Mouse (Mus musculus) right cerebral cortex, postnatal 36 days (tissue): ENCODE measurements around the gene Prep.
"Not testable (repeated sequence)": the region's sequence is repeated elsewhere in the genome, so short reads cannot be mapped to it uniquely, and the experiment has no call there.

Experiments
- DNase-seq, 2 experiments: peaks; one replicate each; pipeline ENCODE4 v3.0.0; 2022; ENCODE audit warnings: low spot score in 2 of 2, mixed read lengths in 1 of 2

Prep gene

DNA sequence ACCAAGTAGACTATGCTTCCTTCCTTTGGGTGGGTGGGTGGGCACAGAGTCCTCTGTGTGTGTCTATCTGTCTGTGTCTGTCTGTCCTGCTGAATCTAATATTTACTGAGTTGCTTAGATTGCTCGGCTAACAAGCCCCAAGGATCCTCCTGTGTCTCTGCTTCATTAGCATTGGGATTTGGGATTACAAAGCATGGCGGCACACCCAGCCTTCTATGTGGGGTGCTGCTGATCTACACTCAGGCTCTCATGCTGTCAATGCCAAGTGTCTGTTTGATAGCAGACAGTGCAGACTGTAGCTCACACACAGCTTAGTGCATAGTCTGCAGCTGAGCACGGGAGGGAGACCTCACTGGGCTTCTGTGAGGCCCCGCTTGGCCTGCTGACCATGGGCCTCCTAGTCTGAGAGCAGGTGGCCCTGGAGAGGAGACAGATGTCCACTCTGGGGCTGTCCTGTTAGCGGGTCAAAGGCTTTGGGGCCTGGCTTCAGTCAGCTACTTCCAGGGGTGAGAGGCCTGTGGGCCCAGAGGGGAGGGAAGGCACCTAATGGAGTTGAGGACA, 8.6 kb downstream of the Prep start:
- no peak for DNase-seq

GRCm38 (mm10) chr10:45076585-45076984, 9.6 kb downstream of the Prep start:
- no peak for DNase-seq

DNA sequence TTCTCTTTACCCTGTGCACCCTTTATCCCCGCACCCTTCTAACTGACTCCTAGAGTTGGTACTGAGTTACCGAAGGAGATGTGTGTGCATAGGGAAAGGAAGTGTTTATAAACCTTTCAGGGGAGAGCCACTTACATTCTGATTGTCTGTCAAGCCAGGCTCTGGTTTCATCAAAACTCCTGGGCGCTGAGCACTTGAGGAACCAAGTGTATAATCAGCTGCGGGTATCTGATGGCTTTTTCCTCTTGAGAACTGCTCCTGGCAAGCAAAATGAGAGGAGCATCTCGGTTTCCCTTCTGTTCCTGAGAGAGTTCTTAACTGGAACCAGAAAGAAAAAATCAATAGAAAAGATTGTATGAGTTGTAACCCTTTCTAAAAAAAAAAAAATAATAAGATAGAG, 10.3 kb downstream of the Prep start:
- DNase-seq: no peak

GRCm38 (mm10) chr10:45079756-45080155, 12.8 kb downstream of the Prep start:
- DNase-seq: no peak

DNA sequence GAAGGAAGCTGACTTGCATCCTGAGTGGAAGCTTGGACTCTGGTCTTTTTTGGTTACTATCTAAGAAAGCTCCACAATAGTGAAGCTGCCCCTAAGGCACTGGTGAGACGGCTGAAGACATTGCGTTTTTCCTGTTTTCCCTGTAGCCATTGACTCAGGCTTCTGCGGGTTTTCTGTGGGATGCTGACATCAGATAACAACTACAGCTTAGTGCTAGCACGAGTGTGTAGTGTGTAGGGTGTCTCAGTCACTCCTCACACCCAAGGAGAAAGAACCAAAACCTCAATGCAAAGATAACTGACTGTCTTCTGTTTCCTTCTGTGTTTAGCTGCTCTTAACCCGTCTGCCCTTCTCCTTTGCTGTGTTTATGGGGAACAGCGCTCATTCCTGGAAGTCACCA, 13.5 kb downstream of the Prep start:
- no peak for DNase-seq

GRCm38 (mm10) chr10:45082730-45083129, 15.7 kb downstream of the Prep start:
- DNase-seq: no peak

GRCm38 (mm10) chr10:45084002-45084401, 17.0 kb downstream of the Prep start:
- not testable (repeated sequence) for DNase-seq

DNA sequence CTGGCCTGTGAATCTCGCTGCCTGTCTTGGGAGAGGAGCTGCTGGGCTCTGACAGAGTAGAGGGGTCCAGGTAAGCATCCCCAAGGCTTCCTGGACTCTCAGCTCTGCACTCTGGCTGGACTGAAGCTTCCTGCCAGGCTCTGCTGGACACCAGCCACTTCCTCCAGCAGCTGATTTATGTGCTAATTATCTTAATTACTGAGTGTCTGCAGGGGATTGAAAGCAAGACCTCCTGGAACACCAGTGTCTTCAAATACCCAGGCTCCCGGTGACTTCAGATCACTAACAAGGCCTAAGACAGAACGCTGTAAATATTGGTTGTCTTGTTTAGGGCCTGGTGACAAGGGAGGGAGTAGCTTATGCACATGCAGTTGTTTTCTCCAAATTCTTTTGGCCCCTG, 17.5 kb downstream of the Prep start:
- no peak for DNase-seq

- no peak for DNase-seq
Measured at GRCm38 (mm10) chr10:45085315-45085714, 18.3 kb downstream of the Prep start.

- DNase-seq: no peak
Measured at GRCm38 (mm10) chr10:45086637-45087036, 19.6 kb downstream of the Prep start.

DNA sequence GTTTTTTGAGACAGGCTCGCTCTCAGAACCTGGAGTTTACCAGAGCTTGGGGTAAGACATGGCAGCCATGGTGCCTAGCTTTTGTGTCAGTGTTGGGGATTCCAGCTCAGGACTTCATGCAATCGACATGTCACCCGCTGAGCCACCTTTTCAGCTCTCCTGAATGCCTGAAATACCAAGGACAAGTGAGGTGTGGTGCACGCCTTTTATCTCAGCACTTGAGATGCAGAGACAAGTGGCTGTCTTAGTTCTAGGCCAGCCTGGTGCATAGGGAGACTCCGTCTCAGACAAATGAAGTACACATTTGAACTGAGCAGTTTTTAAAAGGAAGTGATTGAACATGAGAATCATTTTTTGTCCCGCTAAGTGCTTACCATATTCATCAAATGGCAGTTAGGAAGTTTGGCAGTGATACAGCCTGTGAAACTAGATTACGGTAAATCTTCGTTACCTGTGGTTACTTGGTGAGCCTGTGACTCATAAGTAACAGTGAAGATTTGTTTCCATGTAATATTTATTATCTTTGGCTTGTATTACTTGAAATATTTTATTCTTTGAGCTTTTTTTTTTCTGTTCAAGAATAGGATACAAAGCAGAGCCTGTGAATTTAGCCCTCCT, 24.6 kb downstream of the Prep start:
- DNase-seq: no peak

- DNase-seq: no peak
Measured at GRCm38 (mm10) chr10:45092080-45093056, 25.4 kb downstream of the Prep start.

- DNase-seq: no peak
Measured at GRCm38 (mm10) chr10:45098751-45099150, 31.7 kb downstream of the Prep start.

GRCm38 (mm10) chr10:45100473-45100872, 33.5 kb downstream of the Prep start:
- DNase-seq: no peak

DNA sequence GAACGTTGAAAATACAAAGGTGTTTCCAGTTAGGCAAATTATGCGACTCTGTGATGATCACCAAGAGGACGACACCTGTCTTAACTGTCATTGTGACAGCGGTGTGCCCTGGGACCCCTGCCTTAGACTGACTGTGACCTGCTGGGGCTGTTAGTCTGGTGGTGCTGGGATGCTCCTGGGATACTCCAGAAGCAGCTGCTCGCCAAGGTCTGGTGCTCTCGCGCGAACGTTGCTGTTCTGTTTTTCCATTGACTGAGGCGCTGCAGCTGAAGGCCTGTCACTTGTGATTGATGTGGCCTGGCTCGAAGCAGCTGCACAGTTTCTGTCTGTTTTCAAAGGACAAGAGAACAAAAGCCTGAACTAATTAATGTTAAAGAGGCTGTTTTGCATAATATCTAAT, 36.2 kb downstream of the Prep start:
- DNase-seq: no peak

GRCm38 (mm10) chr10:45104098-45104497, 37.1 kb downstream of the Prep start:
- DNase-seq: no peak

GRCm38 (mm10) chr10:45104535-45105079, 37.6 kb downstream of the Prep start:
- no peak for DNase-seq

DNA sequence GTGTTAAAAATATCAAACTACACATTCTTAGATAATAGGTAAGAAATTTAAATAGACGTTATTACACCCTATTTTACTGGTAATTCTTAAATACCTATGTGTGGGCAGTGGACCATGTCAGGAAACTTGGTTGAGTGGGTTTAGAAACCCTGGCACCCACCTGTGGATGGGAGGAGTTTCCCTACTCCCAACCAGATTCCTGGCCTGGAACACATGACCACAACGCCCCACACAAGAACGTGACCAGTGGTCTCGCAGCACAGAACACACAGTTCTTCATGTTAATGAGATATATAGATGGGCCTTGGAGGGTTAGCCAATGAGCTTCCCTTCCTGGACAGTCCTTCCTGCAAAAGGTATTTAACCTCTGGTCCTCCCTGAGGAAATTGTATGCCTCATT, 39.5 kb downstream of the Prep start:
- DNase-seq: no peak

DNA sequence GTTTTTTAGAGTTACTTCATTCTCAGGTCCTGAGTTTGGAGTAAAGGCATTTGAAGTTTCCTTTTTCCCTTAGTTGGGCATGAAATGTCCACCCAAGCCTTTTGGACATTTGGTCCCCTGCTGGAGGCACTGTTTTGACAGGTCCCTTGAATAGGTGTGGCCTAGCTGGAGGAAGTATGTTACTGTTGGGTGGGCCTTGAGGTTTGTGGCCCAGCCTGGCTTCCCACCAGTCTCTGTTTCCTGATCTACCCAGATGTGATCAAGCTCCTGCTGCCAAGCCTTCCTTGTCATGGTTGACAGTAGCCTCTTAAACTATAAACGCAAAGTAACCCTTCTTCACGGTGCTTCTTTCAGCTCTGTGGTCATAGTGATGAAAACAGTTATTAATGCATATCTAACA, 40.3 kb downstream of the Prep start:
- DNase-seq: no peak

GRCm38 (mm10) chr10:45109041-45109440, 42.0 kb downstream of the Prep start:
- DNase-seq: no peak

- DNase-seq: no peak
Measured at GRCm38 (mm10) chr10:45109974-45110373, 43.0 kb downstream of the Prep start.

DNA sequence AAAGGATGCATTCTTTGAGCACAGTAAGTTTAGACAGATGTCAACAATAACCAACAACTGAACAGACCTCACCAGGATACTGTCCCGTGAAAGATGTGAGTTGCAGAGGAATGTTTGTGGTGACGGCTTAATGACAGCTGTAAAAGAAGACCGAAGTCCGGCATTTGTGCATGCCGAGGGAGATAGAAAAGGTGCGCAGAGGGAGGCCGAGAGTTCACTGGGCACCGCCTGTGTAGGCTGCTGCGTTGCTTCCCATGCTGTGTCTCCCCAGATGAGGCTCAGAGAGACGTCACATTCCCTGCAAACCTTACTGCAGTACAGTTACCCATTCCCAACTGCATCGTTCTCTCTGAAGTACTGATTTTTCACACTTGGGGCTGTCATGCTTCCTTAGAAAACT, 45.9 kb downstream of the Prep start:
- DNase-seq: no peak

DNA sequence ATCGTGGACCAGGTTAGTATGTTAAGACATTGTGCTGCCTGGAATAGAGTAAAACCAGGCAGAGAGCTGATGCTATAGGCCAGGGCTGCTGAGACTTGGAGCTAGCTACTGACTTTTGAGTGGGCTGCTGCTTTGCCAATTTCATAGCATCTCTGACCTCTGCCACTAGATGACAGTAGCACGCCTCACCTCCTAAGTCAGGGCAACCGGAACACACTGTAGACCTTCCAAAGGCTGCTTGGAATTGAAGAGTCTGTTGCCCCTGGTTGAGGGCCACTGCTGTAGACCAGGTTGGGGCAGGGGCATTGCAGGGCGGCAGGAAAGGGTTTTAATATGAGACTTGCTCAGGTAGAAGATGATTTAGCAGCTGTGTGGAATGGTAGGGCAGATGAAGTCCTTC, 47.5 kb downstream of the Prep start:
- DNase-seq: no peak
